Mouse (Mus musculus): ENCODE results near the gene Dph6. TPM values are rescaled to one million over a fixed set of nuclear protein-coding genes. Genes with fewer than 3 reads are reported as not detected.
"Not testable (repeated sequence)": the region's sequence is repeated elsewhere in the genome, so short reads cannot be mapped to it uniquely, and the experiment has no call there.

Gene Dph6
- total RNA-seq (2021), result 10 to 100 TPM; 15.1 to 16.2 TPM

- DNase-seq (ENCODE audit: extremely low spot score in 1 of 2, low spot score in 2 of 2), result peak; percentile 76 to 89
- intact Hi-C loops (cut with DNase I), result no loop called here
These were observed at the start of gene Dph6 for GRCm38 (mm10) chr2:114654365-114655239. Gene Dph6, minus strand, starts transcription at chr2:114654964.

DNA sequence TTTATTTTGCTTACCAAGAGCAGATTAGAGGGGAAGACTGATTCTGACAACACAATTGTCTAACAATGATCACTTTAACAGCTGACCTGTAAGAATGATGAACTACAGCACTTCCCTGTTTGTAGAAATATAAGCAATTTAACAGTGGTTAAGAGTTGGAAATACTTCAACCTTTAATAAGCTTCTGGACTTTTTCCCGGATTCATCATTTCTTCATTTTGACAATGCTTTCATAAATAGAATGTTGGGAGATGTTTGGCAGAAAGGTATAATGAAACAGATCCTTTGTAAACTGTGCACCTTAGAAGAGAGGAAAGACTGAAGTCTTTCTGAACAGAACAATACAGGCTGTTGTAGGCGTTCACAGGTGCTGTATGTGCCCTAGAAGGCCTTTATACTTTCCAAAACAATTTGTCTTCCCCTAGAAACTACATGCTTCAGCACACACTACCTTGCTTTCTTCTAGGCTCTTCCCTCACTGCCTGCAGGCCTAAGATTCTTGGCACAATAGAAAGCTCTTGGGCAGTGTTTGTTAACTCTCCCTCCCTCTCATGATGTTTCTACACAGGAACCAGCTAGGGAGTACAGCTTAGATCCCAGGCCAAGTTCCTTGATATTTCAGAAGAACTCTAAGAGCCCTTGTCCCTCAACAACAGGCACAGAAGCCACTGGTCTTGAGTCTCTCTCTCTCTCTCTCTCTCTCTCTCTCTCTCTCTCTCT lies 46.4 kb upstream of the Dph6 start:
- no peak for DNase-seq (ENCODE audit: extremely low spot score in 1 of 2, low spot score in 2 of 2)
- intact Hi-C loops (cut with DNase I), result no loop called here

- no peak for DNase-seq (ENCODE audit: extremely low spot score in 1 of 2, low spot score in 2 of 2)
- intact Hi-C loops (cut with DNase I), result no loop called here
These were observed 36.8 kb upstream of the Dph6 start for GRCm38 (mm10) chr2:114691607-114692006.

GRCm38 (mm10) chr2:114687483-114687882 lies 32.7 kb upstream of the Dph6 start:
- intact Hi-C loops (cut with DNase I), result no loop called here
- no peak for DNase-seq (ENCODE audit: extremely low spot score in 1 of 2, low spot score in 2 of 2)

DNA sequence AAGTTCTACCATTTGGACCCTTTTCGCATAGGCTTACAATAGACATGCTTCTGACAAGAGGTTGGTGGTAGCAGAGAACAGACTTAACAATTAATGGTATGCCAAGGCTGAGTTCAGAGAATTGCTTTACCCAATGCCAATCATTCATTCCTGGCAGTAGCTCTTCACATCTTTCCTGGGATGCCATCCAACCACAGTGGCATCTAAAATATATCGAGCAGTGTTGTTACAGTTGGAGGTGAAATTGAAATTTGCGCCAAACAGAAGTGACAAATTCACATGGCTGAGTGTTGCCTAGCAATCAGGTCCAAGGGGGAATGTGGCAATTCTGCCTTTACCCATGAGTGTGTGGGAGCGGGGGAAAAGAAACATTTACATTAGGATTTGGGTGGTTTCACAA lies 32.3 kb upstream of the Dph6 start:
- intact Hi-C loops (cut with DNase I), result no loop called here
- peak in 1 of 2 experiments; percentile 32 for DNase-seq (ENCODE audit: extremely low spot score in 1 of 2, low spot score in 2 of 2)

DNA sequence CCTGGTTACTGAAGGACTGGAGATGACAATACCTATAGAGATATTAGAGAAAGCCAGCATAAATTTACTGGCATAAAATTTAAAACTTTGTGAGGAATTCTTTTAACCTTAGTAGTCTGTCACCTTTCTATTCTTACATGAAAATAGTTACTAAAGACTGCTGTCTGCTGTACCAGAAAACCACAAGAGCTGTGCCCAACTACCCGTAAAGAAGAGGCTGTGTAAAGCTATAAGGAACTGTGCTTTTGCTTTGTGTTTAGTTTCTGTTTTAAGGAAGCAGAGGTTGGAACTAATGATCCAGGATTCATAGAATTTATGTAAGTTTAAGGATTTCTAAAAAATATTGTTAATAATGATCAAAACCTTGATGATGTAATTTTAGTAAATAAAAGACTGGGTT lies 19.1 kb upstream of the Dph6 start:
- intact Hi-C loops (cut with DNase I), result no loop called here
- no peak for DNase-seq (ENCODE audit: extremely low spot score in 1 of 2, low spot score in 2 of 2)

GRCm38 (mm10) chr2:114670983-114671382 lies 16.2 kb upstream of the Dph6 start:
- intact Hi-C loops (cut with DNase I), result no loop called here
- no peak for DNase-seq (ENCODE audit: extremely low spot score in 1 of 2, low spot score in 2 of 2)

GRCm38 (mm10) chr2:114658954-114659353 lies 4.2 kb upstream of the Dph6 start:
- no peak for DNase-seq (ENCODE audit: extremely low spot score in 1 of 2, low spot score in 2 of 2)
- intact Hi-C loops (cut with DNase I), result no loop called here

DNA sequence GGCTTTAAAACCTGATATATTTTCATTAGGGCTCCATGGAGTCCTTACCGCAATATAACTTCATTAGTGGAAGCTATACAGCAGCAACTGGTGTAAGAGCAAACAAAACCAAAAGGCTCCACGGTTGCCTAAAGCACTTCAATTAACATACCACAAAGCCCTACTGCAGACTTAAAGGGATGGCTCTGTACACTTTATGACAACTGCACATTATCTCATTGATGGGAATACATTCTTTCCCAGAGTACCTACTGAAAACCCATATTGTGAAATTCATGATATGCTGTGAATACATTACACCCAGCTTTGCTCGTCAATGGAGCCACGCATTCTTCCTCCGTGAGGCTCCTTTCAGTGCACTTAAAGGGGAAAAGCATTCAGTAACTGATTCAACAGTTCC lies 8.5 kb downstream of the Dph6 start:
- intact Hi-C loops (cut with DNase I), result no loop called here
- no peak for DNase-seq (ENCODE audit: extremely low spot score in 1 of 2, low spot score in 2 of 2)

GRCm38 (mm10) chr2:114643832-114644231 lies 10.9 kb downstream of the Dph6 start:
- DNase-seq (ENCODE audit: extremely low spot score in 1 of 2, low spot score in 2 of 2), result no peak
- intact Hi-C loops (cut with DNase I), result no loop called here

- intact Hi-C loops (cut with DNase I), result loop anchor here (5.0 to 10.0 kb wide), 4 partner anchors 230 to 1450 kb away; no protein-coding TSS in a partner anchor
- DNase-seq (ENCODE audit: extremely low spot score in 1 of 2, low spot score in 2 of 2), result no peak
These were observed 30.1 kb downstream of the Dph6 start for GRCm38 (mm10) chr2:114624683-114625082.

GRCm38 (mm10) chr2:114622550-114622939 lies 32.2 kb downstream of the Dph6 start:
- intact Hi-C loops (cut with DNase I), result loop anchor here (5.0 to 10.0 kb wide), 4 partner anchors 232 to 1452 kb away; no protein-coding TSS in a partner anchor
- no peak for DNase-seq (ENCODE audit: extremely low spot score in 1 of 2, low spot score in 2 of 2)

GRCm38 (mm10) chr2:114621781-114622549 lies 32.8 kb downstream of the Dph6 start:
- peak in 1 of 2 experiments; percentile 23 for DNase-seq (ENCODE audit: extremely low spot score in 1 of 2, low spot score in 2 of 2)
- intact Hi-C loops (cut with DNase I), result loop anchor here (5.0 to 10.0 kb wide), 4 partner anchors 233 to 1453 kb away; no protein-coding TSS in a partner anchor

- intact Hi-C loops (cut with DNase I), result no loop called here
These were observed 43.2 kb downstream of the Dph6 start for GRCm38 (mm10) chr2:114611576-114611975.

GRCm38 (mm10) chr2:114610110-114610509 lies 44.7 kb downstream of the Dph6 start:
- intact Hi-C loops (cut with DNase I), result no loop called here
- no peak for DNase-seq (ENCODE audit: extremely low spot score in 1 of 2, low spot score in 2 of 2)

More at GRCm38 (mm10) chr2:114611576-114611975, 43.2 kb downstream of the Dph6 start:
- no peak for DNase-seq (ENCODE audit: extremely low spot score in 1 of 2, low spot score in 2 of 2)

DNA sequence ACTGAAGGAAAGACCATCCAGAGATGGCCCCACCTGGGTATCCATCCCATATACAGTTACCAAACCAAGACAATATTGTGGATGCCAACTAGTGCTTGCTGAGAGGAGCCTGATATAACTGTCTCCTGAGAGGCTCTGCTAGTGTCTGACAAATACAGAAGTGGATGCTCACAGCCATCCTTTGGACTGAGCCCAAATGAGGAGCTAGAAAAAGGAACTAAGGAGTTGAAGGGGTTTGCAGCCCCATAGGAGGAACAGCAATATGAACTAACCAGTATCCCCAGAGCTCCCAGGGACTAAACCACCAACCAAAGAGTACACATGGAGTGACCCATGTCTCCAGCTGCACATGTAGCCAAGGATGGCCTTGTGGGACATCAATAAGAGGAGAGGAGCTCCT lies 49.6 kb downstream of the Dph6 start:
- intact Hi-C loops (cut with DNase I); DNase-seq (ENCODE audit: extremely low spot score in 1 of 2, low spot score in 2 of 2): not testable (repeated sequence)

GRCm38 (mm10) chr2:114601174-114601573 lies 53.6 kb downstream of the Dph6 start:
- no peak for DNase-seq (ENCODE audit: extremely low spot score in 1 of 2, low spot score in 2 of 2)
- intact Hi-C loops (cut with DNase I), result no loop called here

DNA sequence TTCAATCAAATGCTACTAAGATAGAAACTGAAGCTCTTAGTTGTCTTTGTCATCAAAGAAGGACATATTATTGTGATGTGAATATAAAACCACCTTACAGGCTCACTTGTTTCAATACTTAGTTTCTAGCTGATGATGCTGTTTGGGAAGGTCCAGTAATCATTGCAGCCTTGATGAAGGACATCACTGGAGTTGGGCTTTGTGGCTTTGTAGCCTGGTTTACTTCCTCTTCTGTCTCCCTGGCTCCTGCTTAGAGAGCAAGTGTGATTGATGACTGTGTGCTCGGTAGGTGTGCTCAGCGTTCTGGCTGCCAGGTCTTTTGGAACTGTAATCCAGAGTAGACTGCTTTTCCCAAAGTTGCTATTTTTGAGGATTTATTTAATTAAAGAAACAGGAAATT lies 55.0 kb downstream of the Dph6 start:
- intact Hi-C loops (cut with DNase I), result no loop called here
- no peak for DNase-seq (ENCODE audit: extremely low spot score in 1 of 2, low spot score in 2 of 2)

DNA sequence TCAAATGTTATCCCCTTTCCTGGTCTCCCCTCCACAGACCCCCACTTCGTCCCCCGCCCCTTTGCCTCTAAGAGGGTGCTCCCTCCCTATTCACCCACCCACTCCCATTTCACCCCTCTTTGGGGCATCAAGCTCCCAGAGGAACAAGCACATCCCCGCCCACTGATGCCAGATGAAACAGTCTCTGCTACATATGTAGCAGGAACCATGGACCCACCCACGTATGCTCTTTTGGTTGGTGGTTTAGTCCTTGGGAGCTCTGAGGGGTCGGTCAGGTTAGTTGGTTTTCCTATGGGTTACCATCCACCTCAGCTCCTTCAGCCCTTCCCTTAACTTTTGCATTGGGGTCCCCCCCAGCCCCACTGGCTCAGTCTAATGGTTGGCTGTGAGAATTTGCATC lies 61.4 kb downstream of the Dph6 start:
- no peak for DNase-seq (ENCODE audit: extremely low spot score in 1 of 2, low spot score in 2 of 2)
- intact Hi-C loops (cut with DNase I), result no loop called here
